Mouse (Mus musculus) kidney, adult 2 months (tissue): Measurements from ENCODE around the gene Scn9a.

Source experiments
- CTCF ChIP-seq: fragments of 200-500 bp; conservative IDR thresholded peaks from 2 replicates; pipeline ENCODE4 v1.5.1; 2011; ENCODE audit warnings: low read depth, mild to moderate bottlenecking, control low read depth, low read length, moderate library complexity, mixed read lengths; ENCODE audit not compliant: insufficient read depth, insufficient read length
- POLR2A ChIP-seq: fragments of 200-500 bp; IDR thresholded peaks from one replicate; pipeline ENCODE4 v1.6.1; 2011; ENCODE audit warnings: low read depth, low read length, control low read depth

DNA sequence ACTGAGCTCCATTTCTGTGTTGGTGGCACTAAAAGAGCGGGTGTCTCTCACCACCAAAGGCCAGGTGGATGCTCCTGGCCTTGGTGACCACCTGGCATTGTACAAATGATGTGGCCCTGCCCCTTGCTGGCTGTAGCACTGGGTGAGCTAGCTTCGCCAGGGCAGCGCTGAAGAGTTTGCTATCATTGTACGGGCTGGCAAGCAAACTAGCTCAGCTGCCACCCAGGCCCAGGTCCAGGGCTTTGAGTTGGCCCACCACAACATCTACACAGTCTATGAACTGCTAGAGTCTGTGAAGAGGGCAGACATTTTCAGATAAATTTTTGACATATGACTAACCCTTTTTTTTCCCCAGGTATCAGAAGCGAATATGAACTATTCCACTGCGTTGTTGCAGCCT, 170.8 kb downstream of the Scn9a start:
- TF ChIP-seq POLR2A = no peak
- TF ChIP-seq CTCF = no peak
